Mouse (Mus musculus) myocyte (in vitro differentiated cells): ENCODE data around the gene Chga.

Experiments
- E2F4 ChIP-seq: IDR thresholded peaks from one replicate; pipeline ENCODE4 v1.6.1; 2011; ENCODE audit warnings: mild to moderate bottlenecking, control low read depth, moderate library complexity; ENCODE audit not compliant: insufficient read depth
- MYOD1 ChIP-seq, 3 experiments: IDR thresholded peaks; one replicate each; pipeline ENCODE4 v1.6.1; 2011; ENCODE audit warnings: control low read depth in 2 of 3, low read depth in 2 of 3, mild to moderate bottlenecking in 2 of 3, moderate library complexity in 1 of 3; ENCODE audit not compliant: insufficient read length in 2 of 3, control insufficient read depth in 1 of 3
- MYOG ChIP-seq, 3 experiments: IDR thresholded peaks; one replicate each; pipeline ENCODE4 v1.6.1; 2011; ENCODE audit warnings: control low read depth in 2 of 3, low read depth in 2 of 3, mild to moderate bottlenecking in 2 of 3; ENCODE audit not compliant: insufficient read length in 2 of 3, control insufficient read depth in 1 of 3, insufficient read depth in 1 of 3
- POLR2A ChIP-seq: IDR thresholded peaks from one replicate; pipeline ENCODE4 v1.6.1; 2011; ENCODE audit warnings: low read depth, mild to moderate bottlenecking, control low read depth, moderate library complexity; ENCODE audit not compliant: insufficient read length
- POLR2AphosphoS2 ChIP-seq: IDR thresholded peaks from one replicate; pipeline ENCODE4 v1.6.1; 2011; ENCODE audit warnings: low read depth, control low read depth; ENCODE audit not compliant: insufficient read length
- TCF3 ChIP-seq: IDR thresholded peaks from one replicate; pipeline ENCODE4 v1.6.1; 2011; ENCODE audit warnings: low read depth, control low read depth; ENCODE audit not compliant: insufficient read length

GRCm38 (mm10) chr12:102596410-102596809, 41.6 kb downstream of the Chga start:
- TF ChIP-seq POLR2A (no peak), POLR2AphosphoS2 (no peak), E2F4 (no peak), MYOG (IDR thresholded peaks at IDR 0.05; ENCODE audit: control insufficient read depth in 1 of 3, insufficient read depth in 1 of 3, insufficient read length in 2 of 3, low read depth in 2 of 3) (no peak), TCF3 (no peak), MYOD1 (IDR thresholded peaks at IDR 0.05; ENCODE audit: control insufficient read depth in 1 of 3, insufficient read length in 2 of 3, low read depth in 2 of 3) (no peak)
